Mouse (Mus musculus) NIH3T3 (cell line): ENCODE data around the gene Zfp445.

Source experiments
- DNase-seq: peaks from one replicate; pipeline ENCODE4 v3.0.0-alpha.2; 2012; ENCODE audit warnings: low read depth

Zfp445 gene

DNA sequence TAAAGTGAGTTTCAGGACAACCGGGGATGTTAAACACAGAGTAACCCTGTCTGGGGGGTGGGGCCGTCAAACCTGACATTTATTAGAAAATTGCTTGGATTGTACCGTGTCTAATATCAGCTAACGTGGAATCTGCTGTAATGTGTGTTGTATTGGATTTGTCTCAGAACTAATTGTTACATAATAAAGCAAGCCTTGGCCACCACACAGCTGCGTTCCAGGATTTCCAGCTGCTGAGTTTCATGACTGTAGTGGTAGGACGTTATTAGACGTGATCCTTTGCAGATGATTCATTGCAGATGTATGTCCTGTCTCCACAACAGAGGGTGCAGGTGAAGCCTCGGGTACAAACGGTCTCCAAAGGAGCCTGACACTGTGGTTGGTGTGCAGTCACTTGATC lies 29.7 kb downstream of the Zfp445 start:
- no peak for DNase-seq

DNA sequence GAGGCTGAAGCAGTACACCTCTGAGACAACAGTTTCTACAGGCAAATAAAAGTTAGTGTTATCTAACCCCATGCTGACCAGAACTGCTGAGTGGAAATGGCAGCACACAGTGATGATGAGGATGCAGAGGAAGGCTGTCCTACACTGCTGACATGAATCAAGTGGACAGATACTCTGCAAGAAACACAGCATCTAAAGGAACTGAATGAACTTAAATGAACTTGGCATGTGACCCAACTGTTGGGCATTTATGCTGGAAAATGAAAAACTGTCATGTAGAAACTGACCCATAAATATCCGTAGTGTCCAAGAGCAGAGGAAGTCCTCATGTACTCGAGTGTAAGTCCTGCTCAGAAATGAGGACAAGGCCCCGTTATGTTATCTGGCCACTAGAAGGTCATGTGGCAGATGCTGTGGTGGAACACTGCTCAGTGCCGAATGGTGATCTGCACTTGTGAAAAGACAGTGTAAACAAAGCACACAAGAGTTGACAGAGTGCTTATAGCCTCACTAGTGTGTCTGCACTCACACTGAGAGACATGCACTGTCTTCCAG lies 35.9 kb downstream of the Zfp445 start:
- no peak for DNase-seq

DNA sequence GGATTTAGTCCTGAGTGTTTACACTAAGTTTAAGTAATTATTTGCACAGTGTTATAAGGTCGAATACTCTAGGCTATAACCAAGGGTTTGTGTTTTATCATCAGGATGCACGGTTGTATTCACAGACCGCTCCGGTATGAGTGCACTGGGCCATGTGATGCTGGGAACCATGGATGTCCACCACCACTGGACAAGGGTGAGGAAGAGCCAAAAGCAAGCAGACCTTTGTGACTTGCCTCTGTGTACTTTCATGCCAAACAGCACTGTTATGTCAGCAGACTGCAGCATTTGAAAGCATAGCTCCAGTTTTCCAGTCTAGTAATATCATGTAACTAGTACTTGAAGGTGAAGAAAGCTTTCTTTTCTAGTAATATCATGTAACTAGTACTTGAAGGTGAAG lies 39.1 kb downstream of the Zfp445 start:
- DNase-seq, result no peak

DNA sequence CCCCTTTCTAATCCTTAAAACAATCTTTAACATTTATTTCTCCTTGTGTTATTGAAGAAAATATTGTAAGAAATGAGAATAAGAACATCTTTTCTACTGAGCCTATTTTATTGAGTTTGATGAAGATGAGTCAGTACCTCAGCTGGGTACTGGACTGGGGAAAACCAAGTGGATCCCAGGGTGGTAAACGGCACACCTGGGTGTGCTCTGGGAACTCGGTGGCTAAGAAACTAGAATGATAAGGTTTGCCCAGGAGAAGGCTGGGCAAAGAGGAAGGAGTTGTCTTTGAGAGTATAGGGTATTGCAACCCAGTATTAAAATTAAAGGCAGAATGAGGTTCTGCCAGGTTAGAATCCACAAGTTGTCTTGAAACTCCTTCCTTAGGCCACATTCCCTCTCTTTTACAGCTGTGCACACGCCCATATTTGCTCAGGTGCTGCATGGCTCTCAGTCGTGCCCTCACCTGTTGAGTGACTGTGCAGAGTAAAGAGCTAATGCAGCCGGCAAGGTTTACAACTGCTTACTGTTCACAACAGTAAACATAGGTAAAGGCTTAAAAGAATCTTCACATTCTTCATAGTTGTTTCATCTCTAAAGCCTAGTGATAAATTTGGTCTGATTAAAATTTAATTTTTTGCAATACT lies 42.3 kb downstream of the Zfp445 start:
- no peak for DNase-seq

DNA sequence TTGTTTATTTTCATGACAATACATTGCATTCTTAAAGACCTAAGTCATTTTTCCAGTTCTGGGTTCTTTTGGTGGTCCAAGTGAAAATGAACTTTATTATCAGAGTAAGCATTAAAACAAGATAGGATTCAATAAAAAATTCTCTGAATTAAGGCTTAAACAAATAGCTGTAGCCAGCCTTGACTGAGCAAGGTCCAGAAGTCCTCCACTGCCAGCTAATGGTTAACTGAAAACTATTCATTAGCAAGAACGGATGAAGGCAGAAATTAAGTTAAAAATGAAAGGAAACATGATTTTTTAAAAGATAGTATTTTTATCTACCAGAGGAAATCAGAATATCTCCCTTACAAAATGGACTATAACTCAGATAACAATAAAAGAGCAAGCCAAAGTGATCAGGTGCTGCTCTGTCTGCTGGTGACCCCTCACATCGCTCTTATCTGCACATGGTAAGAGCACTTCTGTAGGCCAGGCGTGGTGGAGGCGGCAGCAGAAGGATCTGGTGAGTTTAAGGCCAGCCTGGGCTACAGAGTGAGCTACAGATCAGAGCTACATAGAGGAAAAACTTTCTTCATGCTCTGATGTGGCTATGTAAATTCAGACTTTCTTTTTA lies 50.5 kb downstream of the Zfp445 start:
- no peak for DNase-seq

DNA sequence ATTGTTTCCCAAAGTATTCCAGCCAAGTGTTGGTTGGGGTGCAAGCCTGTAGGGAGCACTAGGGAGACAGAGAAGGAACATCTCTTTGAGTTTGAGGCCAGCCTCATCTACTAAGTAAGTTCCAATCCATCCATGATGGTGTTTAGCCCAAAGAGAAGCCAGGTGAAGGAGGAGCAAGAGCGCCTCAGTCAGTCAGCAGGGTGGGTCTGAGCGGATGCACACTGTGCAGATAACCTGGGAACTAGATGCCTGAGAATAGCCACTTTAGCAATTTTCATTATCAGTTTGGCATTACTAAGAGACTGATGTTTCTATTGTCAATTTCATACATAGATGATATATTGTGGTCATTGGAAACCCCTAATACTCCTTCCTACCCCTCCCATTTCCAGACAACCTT lies 51.0 kb downstream of the Zfp445 start:
- no peak for DNase-seq

DNA sequence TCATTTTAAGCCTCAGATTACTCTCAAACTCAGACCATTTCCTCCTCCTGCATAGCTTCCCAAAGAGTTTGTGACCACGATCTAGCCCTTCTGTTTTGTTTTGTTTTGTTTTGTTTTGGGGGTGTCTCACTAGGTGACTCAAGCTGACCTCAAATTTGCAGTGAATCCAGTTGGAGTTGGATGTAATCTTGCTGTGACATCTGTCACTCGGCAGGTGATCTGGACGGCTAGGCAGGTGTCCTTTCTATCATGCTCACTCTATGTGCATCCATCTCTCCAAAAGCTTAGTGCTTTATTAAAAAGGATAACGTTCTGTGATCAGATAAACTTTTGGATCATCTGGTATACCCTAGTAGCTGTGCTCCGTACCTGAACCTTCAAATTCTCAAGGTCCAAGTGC lies 53.4 kb downstream of the Zfp445 start:
- DNase-seq, result no peak

DNA sequence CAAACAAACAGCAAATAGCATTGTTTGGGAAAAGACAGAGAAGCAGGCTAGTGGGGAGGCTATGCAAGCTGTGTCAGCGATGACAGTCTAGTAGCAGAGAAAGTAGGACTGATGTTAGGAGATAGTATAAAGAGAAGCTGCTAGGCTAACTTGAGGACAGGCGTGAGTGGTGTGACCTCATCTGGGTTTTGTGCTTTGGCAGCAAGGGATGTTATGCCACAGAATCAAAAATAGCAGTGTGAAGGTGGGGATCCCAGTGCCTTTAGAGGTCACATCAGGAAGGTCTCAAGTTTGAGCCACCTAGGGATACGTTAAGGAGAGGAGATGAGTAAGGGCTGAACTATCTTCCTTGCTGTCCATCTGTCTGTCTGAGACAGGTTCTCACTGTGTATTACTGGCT lies 55.6 kb downstream of the Zfp445 start:
- no peak for DNase-seq

DNA sequence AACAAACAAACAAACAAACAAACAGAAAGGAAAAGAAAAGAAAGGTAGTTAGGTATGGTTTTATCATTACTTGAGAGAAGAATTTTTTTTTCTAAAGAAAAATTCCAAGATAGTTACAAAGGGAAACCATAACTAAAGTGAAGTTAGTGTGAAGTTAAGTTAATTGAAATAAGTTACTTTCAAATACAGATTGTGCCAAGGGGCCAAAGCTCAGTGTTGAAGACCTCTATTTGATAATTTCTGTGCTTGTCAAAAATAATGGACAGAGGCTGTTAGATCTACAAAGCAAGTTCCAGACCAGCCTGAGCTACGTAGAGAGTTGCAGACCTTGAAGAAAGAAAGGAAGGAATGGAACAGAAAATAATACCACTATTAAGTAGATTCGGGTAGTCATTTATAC lies 58.6 kb downstream of the Zfp445 start:
- DNase-seq, result no peak

DNA sequence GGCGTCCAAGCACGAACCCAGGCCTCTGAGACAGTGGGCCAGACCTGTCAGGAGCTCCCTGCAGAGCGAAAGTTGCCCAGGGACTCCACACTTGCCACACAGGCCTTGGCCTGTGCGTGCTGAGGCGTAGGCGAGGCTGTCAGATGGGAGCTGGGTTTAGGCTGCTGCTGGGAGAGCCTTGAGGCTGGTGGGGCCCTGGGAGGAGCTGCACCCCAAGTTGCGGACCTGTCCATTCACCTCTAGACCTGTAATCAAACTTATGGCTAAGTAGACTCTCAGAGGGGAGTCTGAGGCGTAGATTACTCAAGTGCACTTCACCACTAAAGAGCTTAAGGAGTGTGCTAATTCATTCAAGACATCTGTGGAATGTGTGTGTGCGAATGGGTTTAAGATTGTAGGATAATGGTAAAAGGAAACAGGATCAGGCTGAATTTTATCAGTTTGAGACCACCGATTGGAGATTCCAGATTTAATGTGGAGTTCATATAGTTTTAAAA lies 59.9 kb downstream of the Zfp445 start:
- DNase-seq, result no peak

DNA sequence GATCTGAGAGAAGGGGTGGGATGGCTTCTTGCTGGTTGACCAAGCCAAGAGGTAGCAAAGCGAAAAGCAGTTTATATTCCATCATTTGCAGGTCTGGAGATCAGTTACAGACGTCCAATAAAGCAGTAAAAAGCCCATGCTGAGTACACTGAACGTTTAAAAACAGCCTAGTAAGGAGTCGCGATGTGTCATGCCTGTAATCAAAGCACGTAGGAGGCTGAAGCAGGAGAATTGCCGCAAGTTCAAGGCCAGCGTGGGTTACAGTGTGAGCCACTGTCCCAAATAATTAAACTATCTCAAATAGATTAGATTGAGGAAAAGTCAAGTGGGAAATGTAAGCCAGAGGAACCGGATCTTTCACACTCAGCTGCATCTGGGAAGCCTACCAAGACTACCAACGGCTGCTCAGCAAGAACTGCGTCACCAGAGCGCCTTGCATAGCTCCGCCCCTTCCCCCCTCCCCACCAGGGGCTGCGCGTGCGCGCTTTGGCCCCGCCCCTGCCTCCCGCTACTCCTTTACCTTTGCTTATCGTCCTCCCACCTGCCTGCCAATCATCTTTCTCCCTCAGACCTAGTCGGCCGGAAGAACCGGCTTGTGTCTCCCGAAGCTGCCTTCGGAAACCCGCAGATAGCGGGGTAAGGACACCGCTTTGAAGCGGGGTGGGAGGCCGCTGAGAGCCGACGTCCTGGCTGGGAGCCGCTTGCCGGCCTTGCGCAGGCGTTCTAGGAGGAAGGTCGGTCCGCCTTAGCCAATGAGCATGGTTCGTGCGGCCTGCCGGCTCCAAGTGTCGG lies 60.6 kb downstream of the Zfp445 start, which contains the start of gene Tcaim:
Tcaim (plus strand) TSS at position 487 of the 792 bp plus-strand sequence.
- peak; percentile 94 for DNase-seq
